Mouse (Mus musculus) heart, adult 2 months (tissue): Measurements from ENCODE around the gene Ttc21a.

Experiments
- EP300 ChIP-seq: fragments of 200-500 bp; IDR thresholded peaks from 2 replicates; pipeline ENCODE4 v1.6.1; 2011; ENCODE audit warnings: low read depth, low read length, control low read depth; ENCODE audit not compliant: insufficient read depth
- POLR2A ChIP-seq: fragments of 200-500 bp; IDR thresholded peaks from 2 replicates; pipeline ENCODE4 v1.6.1; 2011; ENCODE audit warnings: mild to moderate bottlenecking, low read depth, low read length, control low read depth; ENCODE audit not compliant: insufficient read depth

DNA sequence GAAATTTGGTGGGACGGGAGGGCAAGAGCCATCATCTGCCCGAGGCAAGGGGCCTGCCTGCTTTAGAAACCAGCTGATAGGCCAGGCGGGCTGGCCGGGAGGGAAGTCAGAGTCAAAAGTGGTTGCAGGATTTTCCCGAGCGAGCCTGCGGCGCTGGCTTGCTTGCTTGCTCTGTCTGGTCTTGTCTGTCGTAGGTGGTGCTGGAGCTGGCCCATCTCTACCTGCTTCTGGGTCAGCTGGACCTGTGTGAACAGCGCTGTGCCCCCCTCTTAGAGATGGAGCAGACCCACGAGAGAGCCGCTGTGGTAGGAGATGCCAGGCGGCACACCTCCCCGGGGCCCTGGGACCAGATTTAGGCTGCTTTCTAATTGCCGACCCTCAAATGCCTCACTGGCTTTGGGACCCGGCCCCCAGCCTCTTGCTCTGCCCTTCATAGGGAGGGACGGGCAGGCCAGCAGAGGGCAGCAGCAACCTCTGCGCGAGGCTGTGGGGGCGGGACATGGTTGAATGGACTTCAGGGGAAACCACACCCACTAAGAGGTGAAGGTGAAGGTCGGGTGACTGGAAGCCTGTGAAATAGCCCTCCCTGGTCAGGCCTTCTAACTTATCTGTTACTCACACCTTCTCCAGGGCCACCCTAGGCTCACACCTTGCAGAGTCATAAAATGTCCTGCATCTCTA lies 25.7 kb downstream of the Ttc21a start:
- TF ChIP-seq POLR2A: no peak
- TF ChIP-seq EP300: peak; percentile 74; the same call in 1 of the 2 replicates
